Mouse (Mus musculus) myocyte (in vitro differentiated cells): ENCODE data around the gene Ddi2. TPM values are rescaled to one million over a fixed set of nuclear protein-coding genes. Genes with fewer than 3 reads are reported as not detected.

ENCODE experiments used
- H3K27me3 ChIP-seq: one replicate; pipeline ENCODE4 v1.6.1; 2011; ENCODE audit not compliant: control insufficient read depth, insufficient read depth, insufficient read length
- H3K36me3 ChIP-seq: one replicate; pipeline ENCODE4 v1.6.1; 2011; ENCODE audit not compliant: control insufficient read depth, insufficient read depth
- H3K4me2 ChIP-seq: one replicate; pipeline ENCODE4 v1.6.1; 2011; ENCODE audit warnings: low read depth, control low read depth
- H3K4me3 ChIP-seq: one replicate; pipeline ENCODE4 v1.5.1; 2011; ENCODE audit warnings: mild to moderate bottlenecking, control low read depth, moderate library complexity
- H3K79me2 ChIP-seq: one replicate; pipeline ENCODE4 v1.6.1; 2011; ENCODE audit not compliant: control insufficient read depth, insufficient read depth
- H3ac ChIP-seq: one replicate; pipeline ENCODE4 v1.6.1; 2011; ENCODE audit not compliant: control insufficient read depth, insufficient read length
- CEBPB ChIP-seq: IDR thresholded peaks from 2 replicates; pipeline ENCODE4 v1.6.1; 2011; ENCODE audit warnings: mild to moderate bottlenecking, moderate library complexity; ENCODE audit not compliant: poor library complexity, insufficient read depth, severe bottlenecking
- E2F4 ChIP-seq: IDR thresholded peaks from one replicate; pipeline ENCODE4 v1.6.1; 2011; ENCODE audit warnings: mild to moderate bottlenecking, control low read depth, moderate library complexity; ENCODE audit not compliant: insufficient read depth
- MAX ChIP-seq: IDR thresholded peaks from one replicate; pipeline ENCODE4 v1.6.1; 2011; ENCODE audit warnings: low read depth, mild to moderate bottlenecking, control low read depth
- MYOD1 ChIP-seq, 3 experiments: IDR thresholded peaks; one replicate each; pipeline ENCODE4 v1.6.1; 2011; ENCODE audit warnings: control low read depth in 2 of 3, low read depth in 2 of 3, mild to moderate bottlenecking in 2 of 3, moderate library complexity in 1 of 3; ENCODE audit not compliant: insufficient read length in 2 of 3, control insufficient read depth in 1 of 3
- MYOG ChIP-seq, 3 experiments: IDR thresholded peaks; one replicate each; pipeline ENCODE4 v1.6.1; 2011; ENCODE audit warnings: control low read depth in 2 of 3, low read depth in 2 of 3, mild to moderate bottlenecking in 2 of 3; ENCODE audit not compliant: insufficient read length in 2 of 3, control insufficient read depth in 1 of 3, insufficient read depth in 1 of 3
- POLR2A ChIP-seq: IDR thresholded peaks from one replicate; pipeline ENCODE4 v1.6.1; 2011; ENCODE audit warnings: low read depth, mild to moderate bottlenecking, control low read depth, moderate library complexity; ENCODE audit not compliant: insufficient read length
- POLR2AphosphoS2 ChIP-seq: IDR thresholded peaks from one replicate; pipeline ENCODE4 v1.6.1; 2011; ENCODE audit warnings: low read depth, control low read depth; ENCODE audit not compliant: insufficient read length
- REST ChIP-seq: IDR thresholded peaks from one replicate; pipeline ENCODE4 v1.6.1; 2011; ENCODE audit warnings: mild to moderate bottlenecking, control low read depth, moderate library complexity; ENCODE audit not compliant: insufficient read depth, insufficient read length
- SRF ChIP-seq: IDR thresholded peaks from one replicate; pipeline ENCODE4 v1.6.1; 2011; ENCODE audit warnings: low read depth; ENCODE audit not compliant: control insufficient read depth, insufficient read length
- TCF12 ChIP-seq: IDR thresholded peaks from one replicate; pipeline ENCODE4 v1.6.1; 2011; ENCODE audit warnings: mild to moderate bottlenecking, control low read depth; ENCODE audit not compliant: poor library complexity, insufficient read depth, severe bottlenecking
- TCF3 ChIP-seq: IDR thresholded peaks from one replicate; pipeline ENCODE4 v1.6.1; 2011; ENCODE audit warnings: low read depth, control low read depth; ENCODE audit not compliant: insufficient read length
- USF1 ChIP-seq: IDR thresholded peaks from one replicate; pipeline ENCODE4 v1.6.1; 2011; ENCODE audit warnings: low read depth, mild to moderate bottlenecking, control low read depth, moderate library complexity
- polyA plus RNA-seq: library from polyadenylated mRNA; unstranded; fragments of >200 nt; fragmentation: generic; extraction: Trizol; gene quantifications from one replicate; pipeline ENCODE4 v1.2.1, GENCODE M21; 2012; ENCODE audit warnings: missing spikeins

The Ddi2 gene
- polyA plus RNA-seq, 1 experiment = 10.6 TPM

DNA sequence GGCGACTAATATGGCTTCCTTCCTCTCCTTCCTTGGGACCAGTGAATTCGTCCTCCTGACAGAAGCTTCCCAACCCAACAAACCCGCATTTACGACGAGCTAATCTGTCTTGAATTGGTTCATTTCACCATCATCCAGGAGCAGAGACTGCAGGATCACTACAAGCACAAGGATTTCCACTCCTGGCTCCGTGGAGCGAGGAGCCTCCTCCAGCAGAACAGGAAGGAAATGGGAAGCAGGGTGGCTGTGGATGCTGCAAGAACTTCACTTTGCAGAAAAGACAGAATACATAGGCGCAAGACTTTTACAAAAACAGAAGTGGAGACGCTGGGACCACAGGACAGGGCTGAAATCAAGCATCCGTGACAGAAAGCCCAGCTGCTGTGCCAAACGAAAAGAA is 1.4 kb upstream of the Ddi2 start:
- TF ChIP-seq CEBPB (no peak), TCF3 (no peak), POLR2AphosphoS2 (no peak), REST (no peak), MYOG (IDR thresholded peaks at IDR 0.05; ENCODE audit: control insufficient read depth in 1 of 3, insufficient read depth in 1 of 3, insufficient read length in 2 of 3, low read depth in 2 of 3) (no peak), MAX (no peak), SRF (no peak), POLR2A (no peak), E2F4 (no peak)
- Histone ChIP-seq H3K4me3 (no peak overlapping the region), H3K79me2 (peaks cover 32% of the 10 kb centered on the region), H3ac (no peak overlapping the region), H3K36me3 (peaks cover 10% of the 10 kb centered on the region), H3K27me3 (no peaks in the 10 kb centered on the region), H3K4me2 (no peak overlapping the region)

GRCm38 (mm10) chr4:141723673-141724068 is 452 bp upstream of the Ddi2 start:
- Histone ChIP-seq H3ac (peak overlapping the region; percentile 96), H3K36me3 (peaks cover 10% of the 10 kb centered on the region), H3K4me2 (peak overlapping the region; percentile 96), H3K27me3 (no peaks in the 10 kb centered on the region), H3K79me2 (peaks cover 41% of the 10 kb centered on the region), H3K4me3 (peak overlapping the region; percentile 62)
- TF ChIP-seq POLR2A (no peak), MYOD1 (IDR thresholded peaks at IDR 0.05; ENCODE audit: control insufficient read depth in 1 of 3, insufficient read length in 2 of 3, low read depth in 2 of 3) (no peak), MYOG (IDR thresholded peaks at IDR 0.05; ENCODE audit: control insufficient read depth in 1 of 3, insufficient read depth in 1 of 3, insufficient read length in 2 of 3, low read depth in 2 of 3) (no peak), REST (no peak), TCF12 (no peak), CEBPB (no peak), POLR2AphosphoS2 (no peak), MAX (no peak), USF1 (no peak), SRF (no peak), E2F4 (no peak), TCF3 (no peak)

DNA sequence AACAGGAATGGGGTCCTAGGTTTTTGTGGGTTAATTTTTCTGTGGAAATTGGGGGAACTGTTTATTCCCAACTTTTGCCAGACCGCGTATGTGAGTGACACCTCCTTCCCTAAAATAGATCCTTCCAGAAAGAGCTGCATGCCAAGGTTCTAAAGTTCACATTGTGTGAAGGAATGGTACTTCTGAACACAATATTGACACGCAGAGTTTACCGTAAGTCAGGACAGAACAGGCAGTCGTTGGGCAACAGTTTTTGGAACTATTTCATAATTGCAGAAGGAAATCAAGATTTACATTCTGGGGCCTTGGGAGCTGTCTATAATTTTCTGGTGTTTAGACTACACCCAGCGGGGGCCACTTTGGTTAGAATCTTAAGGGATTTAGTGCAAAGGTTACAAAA is 1.3 kb downstream of the Ddi2 start:
- Histone ChIP-seq H3ac (no peak overlapping the region), H3K27me3 (no peaks in the 10 kb centered on the region), H3K4me3 (peak overlapping the region; percentile 62), H3K79me2 (peaks cover 58% of the 10 kb centered on the region), H3K4me2 (peak overlapping the region; percentile 94), H3K36me3 (peaks cover 10% of the 10 kb centered on the region)
- TF ChIP-seq REST = no peak
- no peak for TF ChIP-seq USF1
- TF ChIP-seq POLR2AphosphoS2 = no peak
- no peak for TF ChIP-seq E2F4
- no peak for TF ChIP-seq SRF
- TF ChIP-seq MAX = no peak
- TF ChIP-seq POLR2A = no peak
- no peak for TF ChIP-seq MYOD1 (IDR thresholded peaks at IDR 0.05; ENCODE audit: control insufficient read depth in 1 of 3, insufficient read length in 2 of 3, low read depth in 2 of 3)
- no peak for TF ChIP-seq MYOG (IDR thresholded peaks at IDR 0.05; ENCODE audit: control insufficient read depth in 1 of 3, insufficient read depth in 1 of 3, insufficient read length in 2 of 3, low read depth in 2 of 3)
- TF ChIP-seq TCF3 = no peak
- no peak for TF ChIP-seq CEBPB
- no peak for TF ChIP-seq TCF12

- H3ac ChIP-seq = no peak overlapping the region
- H3K4me3 ChIP-seq = peak overlapping the region; percentile 62
- H3K36me3 ChIP-seq = peaks cover 10% of the 10 kb centered on the region
- H3K27me3 ChIP-seq = no peaks in the 10 kb centered on the region
- peak overlapping the region; percentile 94 for H3K4me2 ChIP-seq
- H3K79me2 ChIP-seq = peaks cover 69% of the 10 kb centered on the region
- TF ChIP-seq POLR2AphosphoS2 = no peak
- no peak for TF ChIP-seq USF1
- TF ChIP-seq MYOD1 (IDR thresholded peaks at IDR 0.05; ENCODE audit: control insufficient read depth in 1 of 3, insufficient read length in 2 of 3, low read depth in 2 of 3) = no peak
- no peak for TF ChIP-seq MAX
- TF ChIP-seq TCF12 = no peak
- no peak for TF ChIP-seq REST
- TF ChIP-seq POLR2A = no peak
- no peak for TF ChIP-seq CEBPB
- TF ChIP-seq SRF = no peak
- TF ChIP-seq TCF3 = no peak
- TF ChIP-seq E2F4 = no peak
- TF ChIP-seq MYOG (IDR thresholded peaks at IDR 0.05; ENCODE audit: control insufficient read depth in 1 of 3, insufficient read depth in 1 of 3, insufficient read length in 2 of 3, low read depth in 2 of 3) = no peak
These were observed 2.3 kb downstream of the Ddi2 start for GRCm38 (mm10) chr4:141720761-141721523.

DNA sequence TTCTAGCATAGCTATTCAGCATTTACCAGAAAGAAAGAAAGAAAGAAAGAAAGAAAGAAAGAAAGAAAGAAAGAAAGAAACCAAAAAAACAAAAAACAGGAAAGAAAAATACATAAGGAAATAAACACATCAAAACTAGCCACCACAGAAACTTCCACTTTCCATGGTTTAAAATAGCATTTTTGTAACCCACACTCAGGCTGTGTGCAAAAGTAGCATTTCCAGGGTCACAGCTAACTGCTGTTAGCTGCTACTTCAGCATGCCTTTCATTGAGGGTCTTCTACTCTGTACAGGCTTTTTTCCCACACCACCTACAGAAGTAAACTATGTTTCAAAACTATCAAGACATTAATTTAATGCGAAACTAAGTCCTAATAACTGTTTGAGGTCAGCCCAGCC is 3.9 kb downstream of the Ddi2 start:
- Histone ChIP-seq H3K4me2 (peak overlapping the region; percentile 94), H3K27me3 (no peaks in the 10 kb centered on the region), H3ac (no peak overlapping the region), H3K36me3 (peaks cover 10% of the 10 kb centered on the region), H3K4me3 (no peak overlapping the region), H3K79me2 (peaks cover 83% of the 10 kb centered on the region)
- no peak for TF ChIP-seq POLR2A
- TF ChIP-seq E2F4 = no peak
- no peak for TF ChIP-seq USF1
- no peak for TF ChIP-seq POLR2AphosphoS2
- TF ChIP-seq SRF = no peak
